Comparison of ENCODE assay signal across 11 mouse cellular contexts in genomic region chr2:127313878-127314277, GRCm38 (mm10). TPM values are rescaled to one million over a fixed set of nuclear protein-coding genes. Genes with fewer than 3 reads are reported as not detected.
A peak's percentile ranks its signal among the peaks of the same experiment; 100 is the strongest.
DNase-seq lines count a peak whose midpoint lies in the region; ATAC-seq and TF ChIP-seq lines count a peak whose summit lies in the region.
"Had no signal": no experiment of that assay in that cellular context is flagged by ENCODE, and none has a peak within 500 bp of the region (broad histone marks: within the 10 kb centered on the region; RNA-seq: fewer than 3 reads in every experiment).

No protein-coding gene starts in this region.

- peak; percentile 84 for DNase-seq in heart, adult 11 months
- DNase-seq in heart, postnatal 14 days = no peak
- DNase-seq in layer of hippocampus, adult 2 months (ENCODE audit: low spot score in 2 of 2) = no peak
- DNase-seq in layer of hippocampus, postnatal 14 days (ENCODE audit: low spot score in 2 of 2) = no peak
- peak; percentile 34 for DNase-seq in CD4-positive helper T cell, adult 2 months (ENCODE audit: low read depth, low spot score)
- DNase-seq in cerebellum, adult 8-10 months = no peak
- no peak for DNase-seq in testis, postnatal 14 days (ENCODE audit: low spot score)
- DNase-seq: gastrocnemius, postnatal 36 days had no signal

- H3K27me3 ChIP-seq in intestine, embryonic 16.5 days (replicated peaks; ENCODE audit: control insufficient read depth, insufficient read depth, low read length) = no peaks in the 10 kb centered on the region
- H3K27me3 ChIP-seq: limb, embryonic 13.5 days had no signal

- TF ChIP-seq CTCF in layer of hippocampus, adult 2 months (conservative IDR thresholded peaks at IDR 0.05) = peak; percentile 50

- WGBS in intestine, embryonic 16.5 days = 65% methylated on average over 4 of the region's 4 CpGs

- H3K9ac ChIP-seq in intestine, embryonic 16.5 days (ENCODE audit: low read depth, low read length) = no peak overlapping the region
- H3K9ac ChIP-seq: limb, embryonic 13.5 days had no signal

- no peaks in the 10 kb centered on the region for H3K9me3 ChIP-seq in intestine, embryonic 16.5 days (ENCODE audit: control insufficient read depth, low read length)
- H3K9me3 ChIP-seq: limb, embryonic 13.5 days had no signal

- H3K36me3 ChIP-seq in intestine, embryonic 16.5 days (ENCODE audit: control insufficient read depth, insufficient read depth, low read length) = no peaks in the 10 kb centered on the region
- H3K36me3 ChIP-seq: limb, embryonic 13.5 days had no signal

- no peak overlapping the region for H3K4me3 ChIP-seq in layer of hippocampus, adult 2 months
- no peak overlapping the region for H3K4me3 ChIP-seq in intestine, embryonic 16.5 days (ENCODE audit: low read length)
- H3K4me3 ChIP-seq: erythroblast, embryonic 14.5 days; limb, embryonic 13.5 days had no signal

- intact Hi-C loops in heart, postnatal 14 days (cut with DNase I) = loop anchor here (1.0 kb wide), 1 partner anchor 28 kb away; no protein-coding TSS in a partner anchor

- no peak overlapping the region for H3K27ac ChIP-seq in layer of hippocampus, adult 2 months
- H3K27ac ChIP-seq in intestine, embryonic 16.5 days (ENCODE audit: low read length) = no peak overlapping the region; the same call in 1 of the 2 replicates
- H3K27ac ChIP-seq: limb, embryonic 13.5 days had no signal

- H3K4me2 ChIP-seq in intestine, embryonic 16.5 days (ENCODE audit: low read depth, low read length) = no peak overlapping the region
- H3K4me2 ChIP-seq: limb, embryonic 13.5 days had no signal

- 0 out of 2 replicates have a peak, but pooled peaks have one; percentile 18 for ATAC-seq in intestine, embryonic 16.5 days

- H3K4me1 ChIP-seq in intestine, embryonic 16.5 days (ENCODE audit: control insufficient read depth, insufficient read depth, low read length) = no peaks in the 10 kb centered on the region
- H3K4me1 ChIP-seq: limb, embryonic 13.5 days had no signal

RNA-seq across cellular contexts. Expression of gene Dusp2, which starts 22.1 kb away (rescaled TPM):
- total RNA-seq in heart, postnatal 14 days (2021) = 1 to 10 TPM; 1.0 to 4.0 TPM
- 1 to 10 TPM; 1.6 to 2.0 TPM for total RNA-seq in layer of hippocampus, adult 2 months (2021)
- 1 to 10 TPM; 2.0 to 3.9 TPM for total RNA-seq in layer of hippocampus, postnatal 14 days (2021)
- polyA plus RNA-seq in intestine, embryonic 16.5 days (2015; fragmentation: Nextera tagmentation; extraction: Ambion mirVana) = 2.1 and 3.5 TPM in 2 replicates

RNA-seq across cellular contexts. Expression of gene Astl, which starts 24.6 kb away (rescaled TPM):
- total RNA-seq in heart, postnatal 14 days (2021) = not detected
- not detected for total RNA-seq in layer of hippocampus, adult 2 months (2021)
- not detected for total RNA-seq in layer of hippocampus, postnatal 14 days (2021)
- not detected in 2 replicates for polyA plus RNA-seq in intestine, embryonic 16.5 days (2015; fragmentation: Nextera tagmentation; extraction: Ambion mirVana)
- total RNA-seq: gastrocnemius, postnatal 36 days had no signal
- polyA plus RNA-seq: erythroblast, embryonic 14.5 days had no signal

RNA-seq across cellular contexts. Expression of gene Stard7, which starts 43.9 kb away (rescaled TPM):
- 100 to 1,000 TPM; 163 to 165 TPM for total RNA-seq in heart, postnatal 14 days (2021)
- 100 to 1,000 TPM; 112 to 117 TPM for total RNA-seq in layer of hippocampus, adult 2 months (2021)
- total RNA-seq in layer of hippocampus, postnatal 14 days (2021) = 100 to 1,000 TPM; 148 to 149 TPM
- 77.6 and 78.1 TPM in 2 replicates for polyA plus RNA-seq in intestine, embryonic 16.5 days (2015; fragmentation: Nextera tagmentation; extraction: Ambion mirVana)

RNA-seq across cellular contexts. Expression of gene Adra2b, which starts 49.1 kb away (rescaled TPM):
- total RNA-seq in heart, postnatal 14 days (2021) = 1 to 10 TPM; 1.4 to 1.9 TPM
- total RNA-seq in layer of hippocampus, adult 2 months (2021) = under 1 TPM in 1 of 2 experiments, not detected in 1; 0.26 TPM
- total RNA-seq in layer of hippocampus, postnatal 14 days (2021) = under 1 TPM; 0.18 to 0.43 TPM
- 1.3 and 2.0 TPM in 2 replicates for polyA plus RNA-seq in intestine, embryonic 16.5 days (2015; fragmentation: Nextera tagmentation; extraction: Ambion mirVana)

Comparison
In these comparisons a context has a peak if more than half of its experiments do, and no peak if none do; other contexts are left out.
1. DNase-seq: peak in heart, adult 11 months (single experiment) and CD4-positive helper T cell, adult 2 months (single experiment); none in heart, postnatal 14 days (0 of 2), layer of hippocampus, adult 2 months (0 of 2), layer of hippocampus, postnatal 14 days (0 of 2), cerebellum, adult 8-10 months (single experiment) and testis, postnatal 14 days (single experiment).